Mouse (Mus musculus): Measurements from ENCODE around the gene Sfswap. TPM values are rescaled to one million over a fixed set of nuclear protein-coding genes. Genes with fewer than 3 reads are reported as not detected.
"Not testable (repeated sequence)": the region's sequence is repeated elsewhere in the genome, so short reads cannot be mapped to it uniquely, and the experiment has no call there.

Gene Sfswap
- total RNA-seq, 2 experiments from 2014 or later, result 140 to 158 TPM

DNA sequence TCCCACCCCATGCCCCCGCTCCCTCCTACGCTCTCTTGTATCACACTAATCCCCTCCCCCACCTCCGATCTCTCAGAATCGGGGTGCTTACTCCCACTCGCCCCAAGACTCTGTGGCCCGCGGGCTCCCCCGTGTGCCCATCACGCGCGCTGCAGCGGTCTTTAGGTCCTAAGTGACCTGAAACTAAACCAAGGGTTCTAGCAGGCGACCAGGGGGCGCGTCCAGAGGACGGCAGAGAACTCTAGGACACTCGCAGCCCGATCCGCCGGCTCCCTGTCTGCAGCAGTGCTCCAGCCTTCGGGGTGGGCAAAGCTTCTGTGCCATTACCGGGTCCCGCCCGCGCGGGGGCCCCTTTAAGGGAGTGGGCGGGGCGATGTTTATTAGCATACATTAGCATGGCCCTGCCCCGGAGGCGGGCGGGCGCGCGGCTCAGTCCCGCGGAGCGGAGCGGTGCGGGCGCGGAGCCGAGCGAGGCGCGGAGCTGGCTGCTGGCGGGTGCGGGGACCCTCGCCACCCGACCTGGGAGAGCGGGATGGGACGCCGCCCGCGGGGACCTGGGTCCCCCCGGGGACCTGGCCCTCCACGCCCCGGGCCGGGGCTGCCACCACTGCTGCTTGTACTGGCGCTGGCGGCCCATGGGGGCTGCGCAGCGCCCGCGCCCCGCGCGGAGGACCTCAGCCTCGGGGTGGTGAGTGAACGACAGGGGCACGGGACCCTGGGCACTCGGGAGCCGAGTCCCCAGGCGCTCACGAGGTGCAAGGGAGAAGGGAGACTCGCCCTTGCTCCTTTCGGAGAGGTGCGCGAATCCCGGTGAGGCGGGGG is 83.0 kb downstream of the Sfswap start, which contains the start of gene Mmp17:
Mmp17 (plus strand) TSS at position 409 of the 822 bp plus-strand sequence.
- peak; percentile 88 for ATAC-seq (replicated peaks; ENCODE audit: low FRiP score, poor library complexity, severe bottlenecking)

- no peak for ATAC-seq (replicated peaks; ENCODE audit: low FRiP score, poor library complexity, severe bottlenecking)
These were observed 83.8 kb downstream of the Sfswap start for GRCm38 (mm10) chr5:129584583-129585541.

GRCm38 (mm10) chr5:129586016-129586415 is 85.0 kb downstream of the Sfswap start:
- ATAC-seq (replicated peaks; ENCODE audit: low FRiP score, poor library complexity, severe bottlenecking), result peak; percentile 52

- ATAC-seq (replicated peaks; ENCODE audit: low FRiP score, poor library complexity, severe bottlenecking), result no peak
These were observed 85.5 kb downstream of the Sfswap start for GRCm38 (mm10) chr5:129586471-129586870.

DNA sequence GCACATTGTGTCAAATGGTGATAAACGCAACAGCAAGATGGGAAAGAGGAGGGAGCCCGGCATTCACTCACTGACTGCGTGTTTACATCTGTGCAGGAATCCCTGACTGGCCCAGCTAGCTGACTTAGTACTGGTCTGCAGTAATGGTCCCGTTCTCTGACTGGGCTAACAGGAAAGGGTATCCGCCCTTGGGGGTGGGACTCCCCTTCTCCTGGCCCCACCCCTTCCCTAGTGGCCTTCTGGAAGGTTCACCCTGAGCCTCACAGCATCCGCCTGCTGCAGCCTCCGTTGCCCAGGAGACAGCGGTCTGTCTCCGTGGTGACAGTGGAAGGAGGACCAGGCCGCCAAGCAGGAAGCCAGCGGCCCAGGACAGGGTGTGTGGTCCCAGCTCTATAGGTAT is 89.9 kb downstream of the Sfswap start:
- no peak for ATAC-seq (replicated peaks; ENCODE audit: low FRiP score, poor library complexity, severe bottlenecking)

DNA sequence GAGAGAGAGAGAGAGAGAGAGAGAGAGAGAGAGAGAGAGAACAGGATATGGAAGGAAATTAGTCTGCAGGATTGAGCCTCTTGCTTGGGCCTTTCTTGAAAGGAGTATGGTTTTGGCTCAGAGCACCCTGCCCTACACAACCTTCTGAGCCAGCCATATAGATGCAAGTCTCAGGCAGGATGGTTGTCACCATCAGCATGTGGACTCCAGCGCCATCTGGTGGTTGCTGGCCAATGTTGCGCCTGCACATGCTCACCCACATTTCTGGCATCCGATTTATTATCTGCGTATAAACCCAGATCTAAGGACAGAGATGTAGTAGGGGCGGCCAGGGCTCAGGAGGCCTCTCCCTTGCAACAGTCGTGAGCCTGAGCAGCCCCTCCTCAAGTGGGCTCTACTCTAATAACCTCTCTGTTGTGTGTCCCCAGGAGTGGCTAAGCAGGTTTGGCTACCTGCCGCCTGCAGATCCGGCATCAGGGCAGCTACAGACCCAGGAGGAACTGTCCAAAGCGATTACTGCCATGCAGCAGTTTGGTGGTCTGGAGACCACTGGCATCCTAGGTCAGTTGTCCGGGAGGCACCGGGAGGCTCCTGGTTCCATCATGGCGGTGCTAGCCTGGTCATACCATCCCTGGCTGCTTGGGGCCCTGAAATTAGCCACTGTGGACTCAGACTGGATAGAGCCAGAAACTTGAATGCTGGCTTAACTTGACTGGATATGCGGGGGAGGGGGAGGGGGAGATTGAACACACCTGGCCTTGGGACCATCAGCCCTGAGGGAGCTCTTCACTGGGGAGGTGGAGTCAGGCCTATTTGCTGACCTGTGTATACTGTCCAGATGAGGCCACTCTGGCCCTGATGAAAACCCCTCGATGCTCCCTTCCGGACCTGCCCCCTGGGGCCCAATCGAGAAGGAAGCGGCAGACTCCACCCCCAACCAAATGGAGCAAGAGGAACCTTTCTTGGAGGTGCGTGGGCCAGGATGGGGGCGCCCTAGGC is 93.4 kb downstream of the Sfswap start:
- ATAC-seq (replicated peaks; ENCODE audit: low FRiP score, poor library complexity, severe bottlenecking), result peak; percentile 78

GRCm38 (mm10) chr5:129602071-129602487 is 101.1 kb downstream of the Sfswap start:
- ATAC-seq (replicated peaks; ENCODE audit: low FRiP score, poor library complexity, severe bottlenecking), result no peak

DNA sequence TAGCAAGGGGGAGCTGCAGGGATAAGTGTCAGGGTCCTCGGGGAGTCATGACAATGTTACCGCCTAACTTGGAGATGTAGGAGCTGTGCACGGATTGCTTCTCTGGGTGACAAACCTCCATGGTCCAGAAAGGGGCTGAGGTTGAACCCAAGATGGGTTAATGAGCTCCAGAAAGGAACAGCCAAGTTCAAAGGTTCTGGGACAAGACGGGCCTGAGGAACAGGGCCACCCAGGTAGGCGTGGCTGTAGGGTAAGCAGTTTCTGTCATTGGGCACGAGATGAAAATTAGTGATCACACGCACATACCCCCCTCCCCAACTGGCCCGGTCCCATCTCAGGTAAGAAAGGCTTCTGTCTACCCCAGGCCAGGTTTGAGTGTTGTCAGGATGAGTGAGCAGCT is 106.5 kb downstream of the Sfswap start:
- ATAC-seq (replicated peaks; ENCODE audit: low FRiP score, poor library complexity, severe bottlenecking), result no peak

GRCm38 (mm10) chr5:129611060-129611459 is 110.0 kb downstream of the Sfswap start:
- ATAC-seq (replicated peaks; ENCODE audit: low FRiP score, poor library complexity, severe bottlenecking), result no peak

DNA sequence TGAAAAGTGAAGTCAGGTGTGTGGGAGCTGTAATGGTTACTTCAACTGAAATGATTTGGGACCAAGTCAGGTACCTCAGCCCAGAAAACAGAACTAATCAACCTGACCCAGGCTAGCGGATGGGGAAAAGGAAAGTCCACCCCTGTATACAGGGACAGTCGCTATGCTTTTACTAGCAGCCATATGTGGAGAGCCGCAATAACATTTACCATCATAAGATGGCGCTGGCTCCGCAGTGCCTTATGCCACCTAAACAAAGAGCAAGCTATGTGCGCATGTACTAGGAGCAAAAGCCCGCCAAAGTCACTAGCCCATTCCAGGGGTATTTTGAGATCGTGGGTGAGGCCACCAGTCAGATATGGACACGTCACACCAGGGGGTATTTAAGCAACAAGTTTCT is 119.6 kb downstream of the Sfswap start:
- ATAC-seq (replicated peaks; ENCODE audit: low FRiP score, poor library complexity, severe bottlenecking), result not testable (repeated sequence)

Other genes with a start within 250 kb of the Sfswap start
- gene Mmp17, start 82.9 kb downstream of the Sfswap start, total RNA-seq (2015; ENCODE audit: low replicate concordance), result not detected in 2 replicates
- not detected in 2 replicates for gene Mmp17, start 82.9 kb downstream of the Sfswap start, total RNA-seq (2017; ENCODE audit: low replicate concordance)
- gene Zfp11, start 168.9 kb downstream of the Sfswap start, total RNA-seq (2015; ENCODE audit: low replicate concordance), result 1.3 TPM in 1 of 2 replicates, not detected in the other
- 0.08 and 0.26 TPM in 2 replicates for gene Zfp11, start 168.9 kb downstream of the Sfswap start, total RNA-seq (2017; ENCODE audit: low replicate concordance)
- gene Sept14, start 207.3 kb downstream of the Sfswap start, total RNA-seq (2015; ENCODE audit: low replicate concordance), result not detected in 2 replicates
- not detected in 2 replicates for gene Sept14, start 207.3 kb downstream of the Sfswap start, total RNA-seq (2017; ENCODE audit: low replicate concordance)
- gene Mrps17, start 214.3 kb downstream of the Sfswap start, total RNA-seq (2015; ENCODE audit: low replicate concordance), result 54.9 and 95.9 TPM in 2 replicates
- 31.1 and 45.7 TPM in 2 replicates for gene Mrps17, start 214.3 kb downstream of the Sfswap start, total RNA-seq (2017; ENCODE audit: low replicate concordance)
- gene Nipsnap2, start 223.8 kb downstream of the Sfswap start, total RNA-seq (2015; ENCODE audit: low replicate concordance), result 9.7 and 13.8 TPM in 2 replicates
- 1.7 and 14.9 TPM in 2 replicates for gene Nipsnap2, start 223.8 kb downstream of the Sfswap start, total RNA-seq (2017; ENCODE audit: low replicate concordance)